Mouse (Mus musculus): ENCODE measurements at regions not wholly inside any gene's neighbourhood (a gene's known extent, or its start where the extent isn't known, plus 50 kb on each side); places are given as distances from the start of the nearest gene placed in this dataset.

DNA sequence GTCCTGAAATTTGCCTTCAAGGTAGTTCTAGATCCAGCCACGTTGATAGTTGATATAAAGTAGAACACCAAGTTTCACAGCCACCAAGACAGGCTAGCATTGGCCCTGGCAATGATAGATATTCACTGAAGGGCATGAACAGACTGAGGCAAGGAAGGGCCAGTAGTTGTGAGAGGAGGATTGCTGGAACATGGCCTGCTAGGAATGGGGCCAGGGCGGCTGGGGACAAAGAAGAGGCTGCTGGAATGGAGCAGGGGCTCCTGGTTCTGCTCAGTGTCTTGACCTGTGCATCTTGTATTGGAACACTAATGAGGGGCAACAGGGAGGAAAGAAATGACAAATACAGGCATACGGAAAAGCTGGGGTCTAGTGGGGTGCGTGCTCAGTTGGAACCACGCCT is 123.0 kb downstream of the Tmem18 start:
- Histone ChIP-seq H3K4me1 (ENCODE audit: control insufficient read depth, insufficient read depth, low read length) (no peaks in the 10 kb centered on the region), H3K36me3 (ENCODE audit: control insufficient read depth, insufficient read depth, low read length) (no peaks in the 10 kb centered on the region), H3K4me2 (replicated peaks; ENCODE audit: low read depth, low read length) (no peak overlapping the region), H3K27ac (ENCODE audit: low read depth, low read length) (no peak overlapping the region), H3K9ac (ENCODE audit: low read depth, low read length) (no peak overlapping the region), H3K27me3 (ENCODE audit: control insufficient read depth, insufficient read depth, low read length) (no peaks in the 10 kb centered on the region), H3K9me3 (ENCODE audit: control insufficient read depth, low read length) (no peaks in the 10 kb centered on the region), H3K4me3 (ENCODE audit: low read length) (no peak overlapping the region)
- ATAC-seq (ENCODE audit: low FRiP score, low TSS enrichment) = no peak
- WGBS = 90% methylated on average over 5 of the region's 5 CpGs

DNA sequence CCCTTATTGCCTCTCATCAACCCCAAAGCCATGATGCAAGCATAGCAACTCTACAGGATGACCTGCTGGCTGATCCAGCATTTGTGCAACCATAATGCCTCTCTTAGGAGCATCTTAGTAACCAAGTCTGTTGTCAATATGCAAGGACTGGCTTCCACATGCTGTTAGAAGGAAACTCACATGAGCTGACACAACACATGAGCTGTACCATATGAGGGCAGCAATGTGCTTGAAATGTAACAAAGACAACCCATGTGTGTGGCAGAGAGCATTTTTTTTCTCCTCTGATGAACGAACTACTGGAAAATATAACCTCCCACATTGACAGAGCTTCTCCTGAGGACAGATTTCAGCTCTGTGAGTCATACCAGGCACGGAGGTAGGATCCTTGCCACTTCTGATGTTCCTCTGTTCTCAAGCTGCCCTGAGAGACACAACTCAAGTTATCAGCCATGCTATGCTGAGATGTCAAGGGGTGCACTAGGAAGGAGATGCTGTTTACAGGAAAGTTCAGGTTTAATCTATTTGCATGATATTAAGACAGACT is 124.5 kb downstream of the Tmem18 start:
- H3K4me1 ChIP-seq (ENCODE audit: control insufficient read depth, insufficient read depth, low read length) = no peaks in the 10 kb centered on the region
- ATAC-seq (ENCODE audit: low FRiP score, low TSS enrichment) = no peak
- H3K4me2 ChIP-seq (replicated peaks; ENCODE audit: low read depth, low read length) = no peak overlapping the region
- no peaks in the 10 kb centered on the region for H3K27me3 ChIP-seq (ENCODE audit: control insufficient read depth, insufficient read depth, low read length)
- no peak overlapping the region for H3K9ac ChIP-seq (ENCODE audit: low read depth, low read length)
- no peak overlapping the region for H3K4me3 ChIP-seq (ENCODE audit: low read length)
- H3K36me3 ChIP-seq (ENCODE audit: control insufficient read depth, insufficient read depth, low read length) = no peaks in the 10 kb centered on the region
- 70% methylated on average over 2 of the region's 2 CpGs for WGBS
- no peak overlapping the region for H3K27ac ChIP-seq (ENCODE audit: low read depth, low read length)
- H3K9me3 ChIP-seq (ENCODE audit: control insufficient read depth, low read length) = no peaks in the 10 kb centered on the region

- ATAC-seq (ENCODE audit: low FRiP score, low TSS enrichment) = no peak
- Histone ChIP-seq H3K4me3 (ENCODE audit: low read length) (no peak overlapping the region), H3K4me1 (ENCODE audit: control insufficient read depth, insufficient read depth, low read length) (no peaks in the 10 kb centered on the region), H3K9me3 (ENCODE audit: control insufficient read depth, low read length) (no peaks in the 10 kb centered on the region), H3K4me2 (replicated peaks; ENCODE audit: low read depth, low read length) (no peak overlapping the region), H3K27me3 (ENCODE audit: control insufficient read depth, insufficient read depth, low read length) (no peaks in the 10 kb centered on the region), H3K27ac (ENCODE audit: low read depth, low read length) (no peak overlapping the region), H3K9ac (ENCODE audit: low read depth, low read length) (no peak overlapping the region), H3K36me3 (ENCODE audit: control insufficient read depth, insufficient read depth, low read length) (no peaks in the 10 kb centered on the region)
- 85% methylated on average over 4 of the region's 4 CpGs for WGBS
Measured at GRCm38 (mm10) chr12:30710554-30710953, 126.3 kb downstream of the Tmem18 start.

- no peaks in the 10 kb centered on the region for H3K36me3 ChIP-seq (ENCODE audit: control insufficient read depth, insufficient read depth, low read length)
- H3K4me3 ChIP-seq (ENCODE audit: low read length) = no peak overlapping the region
- ATAC-seq (ENCODE audit: low FRiP score, low TSS enrichment) = peak; percentile 49; the same call in 1 of the 2 replicates
- WGBS = 24% methylated on average over 4 of the region's 4 CpGs
- no peaks in the 10 kb centered on the region for H3K9me3 ChIP-seq (ENCODE audit: control insufficient read depth, low read length)
- H3K27me3 ChIP-seq (ENCODE audit: control insufficient read depth, insufficient read depth, low read length) = no peaks in the 10 kb centered on the region
- H3K27ac ChIP-seq (ENCODE audit: low read depth, low read length) = no peak overlapping the region
- no peak overlapping the region for H3K4me2 ChIP-seq (replicated peaks; ENCODE audit: low read depth, low read length)
- no peak overlapping the region for H3K9ac ChIP-seq (ENCODE audit: low read depth, low read length)
- no peaks in the 10 kb centered on the region for H3K4me1 ChIP-seq (ENCODE audit: control insufficient read depth, insufficient read depth, low read length)
Measured at GRCm38 (mm10) chr12:30726747-30727146, 142.5 kb downstream of the Tmem18 start.

- Histone ChIP-seq H3K4me2 (replicated peaks; ENCODE audit: low read depth, low read length) (no peak overlapping the region), H3K36me3 (ENCODE audit: control insufficient read depth, insufficient read depth, low read length) (no peaks in the 10 kb centered on the region), H3K4me1 (ENCODE audit: control insufficient read depth, insufficient read depth, low read length) (no peaks in the 10 kb centered on the region), H3K4me3 (ENCODE audit: low read length) (no peak overlapping the region), H3K27me3 (ENCODE audit: control insufficient read depth, insufficient read depth, low read length) (no peaks in the 10 kb centered on the region), H3K27ac (ENCODE audit: low read depth, low read length) (no peak overlapping the region), H3K9me3 (ENCODE audit: control insufficient read depth, low read length) (no peaks in the 10 kb centered on the region), H3K9ac (ENCODE audit: low read depth, low read length) (no peak overlapping the region)
- 85% methylated on average over 6 of the region's 6 CpGs for WGBS
- ATAC-seq (ENCODE audit: low FRiP score, low TSS enrichment) = no peak
Measured at GRCm38 (mm10) chr12:30729437-30729836, 145.2 kb downstream of the Tmem18 start.

DNA sequence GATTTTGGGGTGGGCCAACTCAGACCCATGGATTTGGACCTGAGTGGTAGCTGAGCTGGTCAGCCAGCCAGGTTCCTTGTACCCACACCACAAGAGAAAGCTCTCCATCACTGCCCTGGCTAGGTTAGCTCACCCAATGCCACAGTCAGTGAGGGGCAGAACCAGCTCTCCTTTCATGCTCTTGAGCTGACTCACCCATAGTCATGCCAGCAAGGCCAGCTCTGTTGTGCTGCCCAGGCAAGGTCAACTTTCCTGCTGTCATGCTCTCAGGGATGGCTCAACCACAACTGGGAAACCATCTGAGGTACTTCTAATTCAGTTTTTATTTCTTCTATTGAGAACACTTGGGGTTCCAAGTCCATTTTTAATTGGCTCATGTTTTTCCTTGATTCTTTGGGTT is 116.5 kb upstream of the Alkal2 start:
- H3K9ac ChIP-seq (ENCODE audit: low read depth, low read length) = no peak overlapping the region
- no peak for ATAC-seq (ENCODE audit: low FRiP score, low TSS enrichment)
- H3K4me2 ChIP-seq (replicated peaks; ENCODE audit: low read depth, low read length) = no peak overlapping the region
- no peak overlapping the region for H3K27ac ChIP-seq (ENCODE audit: low read depth, low read length)
- no peaks in the 10 kb centered on the region for H3K9me3 ChIP-seq (ENCODE audit: control insufficient read depth, low read length)
- H3K27me3 ChIP-seq (ENCODE audit: control insufficient read depth, insufficient read depth, low read length) = no peaks in the 10 kb centered on the region
- H3K36me3 ChIP-seq (ENCODE audit: control insufficient read depth, insufficient read depth, low read length) = no peaks in the 10 kb centered on the region
- no peaks in the 10 kb centered on the region for H3K4me1 ChIP-seq (ENCODE audit: control insufficient read depth, insufficient read depth, low read length)
- H3K4me3 ChIP-seq (ENCODE audit: low read length) = no peak overlapping the region

DNA sequence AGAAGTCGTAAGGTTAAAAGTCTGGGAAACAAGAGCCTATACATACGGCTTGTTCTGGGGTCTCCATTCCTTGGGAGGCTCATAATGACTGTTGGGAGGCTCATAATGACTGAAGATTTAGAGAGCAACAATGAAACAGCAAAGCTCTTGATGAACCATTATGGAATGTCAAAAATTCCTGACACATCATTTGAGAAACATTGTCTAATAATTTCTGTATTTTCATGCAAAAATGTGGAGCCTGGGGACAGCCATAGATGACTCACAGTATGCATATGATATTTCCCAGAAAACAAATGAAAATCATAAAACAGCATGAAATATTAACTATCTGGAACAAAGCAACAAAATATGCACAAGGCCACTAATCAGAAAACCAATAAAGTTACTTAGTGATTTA is 90.8 kb upstream of the Alkal2 start:
- no peaks in the 10 kb centered on the region for H3K27me3 ChIP-seq (ENCODE audit: control insufficient read depth, insufficient read depth, low read length)
- no peak overlapping the region for H3K4me3 ChIP-seq (ENCODE audit: low read length)
- no peaks in the 10 kb centered on the region for H3K36me3 ChIP-seq (ENCODE audit: control insufficient read depth, insufficient read depth, low read length)
- no peak for ATAC-seq (ENCODE audit: low FRiP score, low TSS enrichment)
- H3K4me2 ChIP-seq (replicated peaks; ENCODE audit: low read depth, low read length) = no peak overlapping the region
- 94% methylated on average over 2 of the region's 2 CpGs for WGBS
- no peaks in the 10 kb centered on the region for H3K9me3 ChIP-seq (ENCODE audit: control insufficient read depth, low read length)
- no peaks in the 10 kb centered on the region for H3K4me1 ChIP-seq (ENCODE audit: control insufficient read depth, insufficient read depth, low read length)
- no peak overlapping the region for H3K9ac ChIP-seq (ENCODE audit: low read depth, low read length)
- H3K27ac ChIP-seq (ENCODE audit: low read depth, low read length) = no peak overlapping the region

- Histone ChIP-seq H3K9me3 (ENCODE audit: control insufficient read depth, low read length) (no peaks in the 10 kb centered on the region), H3K36me3 (ENCODE audit: control insufficient read depth, insufficient read depth, low read length) (no peaks in the 10 kb centered on the region), H3K4me3 (ENCODE audit: low read length) (no peak overlapping the region), H3K27me3 (ENCODE audit: control insufficient read depth, insufficient read depth, low read length) (no peaks in the 10 kb centered on the region), H3K4me2 (replicated peaks; ENCODE audit: low read depth, low read length) (no peak overlapping the region), H3K27ac (ENCODE audit: low read depth, low read length) (no peak overlapping the region), H3K9ac (ENCODE audit: low read depth, low read length) (no peak overlapping the region), H3K4me1 (ENCODE audit: control insufficient read depth, insufficient read depth, low read length) (no peaks in the 10 kb centered on the region)
- 91% methylated on average over 2 of the region's 2 CpGs for WGBS
- no peak for ATAC-seq (ENCODE audit: low FRiP score, low TSS enrichment)
Measured at GRCm38 (mm10) chr12:30816096-30816495, 68.0 kb upstream of the Alkal2 start.

- ATAC-seq (ENCODE audit: low FRiP score, low TSS enrichment) = no peak
- Histone ChIP-seq H3K4me3 (ENCODE audit: low read length) (no peak overlapping the region), H3K4me2 (replicated peaks; ENCODE audit: low read depth, low read length) (no peak overlapping the region), H3K9ac (ENCODE audit: low read depth, low read length) (no peak overlapping the region), H3K27me3 (ENCODE audit: control insufficient read depth, insufficient read depth, low read length) (no peaks in the 10 kb centered on the region), H3K4me1 (ENCODE audit: control insufficient read depth, insufficient read depth, low read length) (no peaks in the 10 kb centered on the region), H3K36me3 (ENCODE audit: control insufficient read depth, insufficient read depth, low read length) (no peaks in the 10 kb centered on the region), H3K9me3 (ENCODE audit: control insufficient read depth, low read length) (no peaks in the 10 kb centered on the region), H3K27ac (ENCODE audit: low read depth, low read length) (no peak overlapping the region)
- WGBS = 90% methylated on average over 3 of the region's 3 CpGs
Measured at GRCm38 (mm10) chr12:30831383-30831782, 52.7 kb upstream of the Alkal2 start.
